Mouse (Mus musculus) cerebellum, postnatal 10 days (tissue): ENCODE data around the gene Fmo5.

Source experiments
- DNase-seq, 2 experiments: peaks; one replicate each; pipeline ENCODE4 v3.0.0; 2021; ENCODE audit warnings: mixed read lengths in 2 of 2

Fmo5 gene

GRCm38 (mm10) chr3:97628391-97629001, at the start of gene Fmo5:
TSS of gene Fmo5 (plus strand) at chr3:97628804.
- peak; percentile 12 to 40 for DNase-seq

DNA sequence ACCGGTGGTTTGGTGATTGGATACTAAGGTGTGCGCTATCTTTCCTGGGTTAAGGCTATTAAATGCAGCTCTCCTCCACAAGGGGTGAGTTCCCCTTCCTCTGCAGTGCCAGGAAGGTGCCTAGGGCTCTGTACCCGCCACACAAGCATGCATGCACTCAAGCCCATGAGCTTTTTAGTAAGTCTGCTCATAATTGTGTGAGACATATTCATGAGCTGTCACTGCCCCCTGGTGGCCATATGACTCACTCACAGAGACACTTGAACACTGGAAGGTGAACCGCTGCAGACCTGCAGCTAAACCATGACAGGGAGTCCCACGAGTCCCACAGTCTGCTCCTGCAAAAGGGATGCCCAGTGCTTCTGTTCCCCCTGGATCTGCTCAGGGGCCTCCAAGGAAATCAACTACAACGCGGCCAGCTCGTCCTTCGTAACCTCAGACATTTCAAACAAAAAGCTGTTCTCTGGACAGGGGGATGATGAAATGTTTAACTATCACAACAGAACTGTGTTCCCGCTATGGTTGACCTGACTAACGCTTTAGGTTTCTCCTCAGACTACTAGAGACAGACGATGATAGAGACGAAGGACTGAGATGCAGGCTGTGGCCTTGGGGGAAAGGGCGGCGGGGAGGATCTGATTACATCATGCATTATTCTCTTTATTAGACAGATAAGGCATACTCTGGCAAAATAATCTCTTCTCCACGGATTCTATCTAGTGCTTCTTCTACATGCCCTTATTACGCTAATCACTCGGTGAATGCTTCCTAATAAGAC, 43.0 kb upstream of the Fmo5 start:
- DNase-seq: peak; percentile 92 to 94

DNA sequence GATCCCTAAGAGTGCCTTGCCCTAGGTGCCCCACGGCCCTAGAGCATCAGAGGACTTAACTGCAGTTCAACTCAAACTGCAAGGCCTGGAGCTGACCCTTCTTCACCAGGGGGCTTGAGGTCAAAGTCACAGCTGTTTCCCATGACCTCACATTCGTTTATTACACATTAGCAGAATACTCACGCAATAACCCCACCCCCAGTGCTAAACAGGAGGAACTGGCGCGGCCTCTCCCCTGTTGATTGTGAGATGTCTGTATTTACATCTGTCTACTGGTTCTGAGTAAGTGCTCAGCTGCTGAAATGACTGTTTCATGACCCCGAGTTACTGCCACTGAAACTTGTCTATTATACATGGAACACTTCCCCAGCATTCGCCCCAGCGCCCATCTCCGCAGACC, 40.9 kb upstream of the Fmo5 start:
- DNase-seq: no peak

- DNase-seq: no peak
Measured at GRCm38 (mm10) chr3:97590699-97591098, 37.9 kb upstream of the Fmo5 start.

DNA sequence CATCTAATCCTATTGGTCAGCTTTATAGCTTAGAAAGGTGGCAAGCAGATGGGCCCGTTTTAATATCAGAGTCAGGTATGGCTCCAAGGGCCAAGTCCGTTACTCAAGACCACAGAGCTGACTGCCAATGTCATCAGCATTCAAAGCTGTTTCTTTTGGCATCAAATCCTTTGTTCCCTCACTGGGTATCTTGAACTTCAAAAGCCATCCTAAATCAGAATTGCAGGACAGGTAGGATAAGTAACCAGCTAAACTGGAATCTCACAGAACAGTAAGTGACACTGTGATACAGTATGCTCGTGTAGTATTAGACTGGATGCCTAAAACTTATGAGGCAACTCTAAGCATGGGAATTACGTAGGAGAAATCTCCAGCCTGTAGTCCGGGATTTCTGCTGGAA, 35.5 kb upstream of the Fmo5 start:
- no peak for DNase-seq

DNA sequence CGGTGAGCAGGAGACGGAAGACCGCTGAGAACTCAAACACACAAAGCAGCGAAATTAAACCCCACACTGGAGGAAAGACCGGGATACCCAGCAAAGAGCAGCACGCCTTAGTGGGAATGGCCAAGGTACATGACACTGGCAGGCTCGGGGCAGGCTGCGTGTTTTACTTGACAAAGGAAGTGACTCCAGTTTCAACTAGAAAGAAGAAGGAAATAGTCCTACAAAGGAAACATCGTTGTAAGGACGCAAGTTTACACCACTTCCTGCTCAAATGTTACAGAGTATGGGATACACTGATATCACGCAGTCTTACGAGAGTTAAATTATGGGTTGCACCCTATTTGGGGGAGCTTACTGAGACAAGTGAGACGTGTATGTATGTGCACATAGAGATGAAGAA, 34.5 kb upstream of the Fmo5 start:
- no peak for DNase-seq

- no peak for DNase-seq
Measured at GRCm38 (mm10) chr3:97595066-97595465, 33.5 kb upstream of the Fmo5 start.

DNA sequence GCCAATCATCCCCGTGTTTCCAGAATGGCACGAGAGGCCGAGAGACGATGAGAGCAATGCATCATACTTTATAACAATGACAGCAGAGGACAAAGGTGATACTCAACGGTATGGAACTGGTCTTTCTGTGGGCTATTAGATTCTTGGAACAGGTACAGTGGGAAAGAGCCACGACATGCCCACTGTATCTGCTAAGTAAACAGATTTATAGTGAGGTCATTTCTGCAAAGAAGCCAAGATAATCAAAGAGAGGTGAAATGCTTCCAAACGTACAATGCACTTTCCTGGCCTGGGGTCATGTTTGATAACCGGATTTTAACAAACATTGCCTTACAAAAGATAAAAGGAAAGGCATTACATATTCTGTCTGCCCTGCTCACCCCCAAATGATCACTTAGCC, 31.8 kb upstream of the Fmo5 start:
- no peak for DNase-seq

- DNase-seq: no peak
Measured at GRCm38 (mm10) chr3:97600050-97600832, 28.4 kb upstream of the Fmo5 start.

DNA sequence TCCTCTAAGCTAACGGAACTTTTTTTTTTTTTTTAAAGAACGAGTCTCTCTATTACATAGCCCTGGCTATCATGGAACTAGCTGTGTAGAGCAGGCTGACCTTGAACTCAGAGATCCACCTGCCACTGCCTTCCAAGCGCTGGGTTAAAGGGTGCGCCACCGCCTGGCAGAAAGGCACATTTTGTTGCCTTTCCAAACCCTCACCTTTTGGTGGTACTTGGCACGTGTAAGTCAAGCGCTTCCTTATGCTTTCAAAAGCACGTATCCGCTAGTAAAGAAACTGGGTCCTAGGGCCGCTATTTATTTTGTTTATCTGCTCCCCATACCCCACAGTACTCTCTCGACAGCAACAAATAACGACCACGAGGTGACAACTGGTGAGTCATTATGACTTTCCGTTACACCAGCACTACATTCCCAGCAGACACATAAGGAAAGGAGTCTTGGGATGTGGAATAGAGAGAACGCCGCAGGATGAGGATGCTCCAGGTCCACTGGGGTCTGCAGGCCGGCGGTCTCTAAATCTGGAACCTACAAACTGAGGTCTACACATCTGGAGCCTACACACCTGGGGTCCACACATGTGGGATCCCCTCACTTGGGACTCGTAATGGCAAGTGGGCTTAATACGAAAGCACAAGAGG, 19.3 kb upstream of the Fmo5 start:
- peak; percentile 50 to 60 for DNase-seq

DNA sequence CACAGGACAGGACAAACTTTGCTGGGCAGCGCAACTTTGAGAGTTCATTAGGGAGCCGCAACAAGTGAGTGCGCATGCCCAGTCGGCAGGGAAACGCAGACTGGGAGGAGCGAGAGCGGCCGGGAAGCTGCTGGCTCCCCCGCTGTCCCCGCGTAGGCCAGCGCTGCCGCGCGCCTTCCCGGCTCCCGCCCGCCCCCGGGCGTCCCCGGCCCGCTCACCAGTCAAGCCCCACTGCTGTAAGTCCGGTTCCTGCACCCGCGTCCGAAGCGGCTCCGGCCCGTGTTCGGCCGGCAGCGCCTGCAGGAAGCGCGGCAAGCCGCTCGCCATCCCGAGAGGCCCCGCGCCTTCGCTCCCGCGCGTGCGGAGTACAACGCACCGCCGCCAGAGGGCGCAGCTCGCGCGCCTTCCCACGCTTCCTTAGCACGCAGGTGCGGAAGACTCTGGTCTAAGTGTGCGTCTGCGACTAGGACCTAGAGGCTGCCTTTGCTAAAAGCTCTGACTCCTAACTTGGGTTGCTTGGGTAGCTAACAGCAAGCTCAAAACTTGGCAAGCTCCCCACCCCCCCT, 18.7 kb upstream of the Fmo5 start, which contains the start of gene Chd1l:
Gene Chd1l, minus strand, starts transcription at position 359 of the 566 bp plus-strand sequence.
- DNase-seq: peak; percentile 96

- no peak for DNase-seq
Measured at GRCm38 (mm10) chr3:97611021-97611420, 17.6 kb upstream of the Fmo5 start.

- no peak for DNase-seq
Measured at GRCm38 (mm10) chr3:97615154-97615553, 13.4 kb upstream of the Fmo5 start.

GRCm38 (mm10) chr3:97615933-97616332, 12.7 kb upstream of the Fmo5 start:
- no peak for DNase-seq

- no peak for DNase-seq
Measured at GRCm38 (mm10) chr3:97617091-97617825, 11.3 kb upstream of the Fmo5 start.

DNA sequence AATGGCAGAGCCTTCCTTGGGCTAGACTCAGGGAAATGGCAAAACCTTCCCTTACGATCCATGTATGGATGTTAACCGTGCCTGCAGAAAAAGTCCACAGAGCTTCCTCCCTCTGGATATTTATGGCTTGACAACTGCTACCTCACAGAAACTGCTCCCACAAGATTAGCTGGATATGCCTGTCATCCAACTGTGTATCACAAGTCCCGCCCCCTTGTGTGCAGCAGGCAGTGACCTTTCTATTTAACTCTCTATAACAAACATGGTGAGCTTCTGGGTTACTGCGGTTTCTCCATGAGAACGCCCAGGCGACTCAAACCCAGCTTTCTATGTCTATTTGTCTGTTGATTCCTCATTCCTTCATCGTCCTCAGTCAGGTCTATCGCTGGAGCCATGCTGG, 10.7 kb upstream of the Fmo5 start:
- DNase-seq: no peak

GRCm38 (mm10) chr3:97620657-97621056, 7.9 kb upstream of the Fmo5 start:
- no peak for DNase-seq

DNA sequence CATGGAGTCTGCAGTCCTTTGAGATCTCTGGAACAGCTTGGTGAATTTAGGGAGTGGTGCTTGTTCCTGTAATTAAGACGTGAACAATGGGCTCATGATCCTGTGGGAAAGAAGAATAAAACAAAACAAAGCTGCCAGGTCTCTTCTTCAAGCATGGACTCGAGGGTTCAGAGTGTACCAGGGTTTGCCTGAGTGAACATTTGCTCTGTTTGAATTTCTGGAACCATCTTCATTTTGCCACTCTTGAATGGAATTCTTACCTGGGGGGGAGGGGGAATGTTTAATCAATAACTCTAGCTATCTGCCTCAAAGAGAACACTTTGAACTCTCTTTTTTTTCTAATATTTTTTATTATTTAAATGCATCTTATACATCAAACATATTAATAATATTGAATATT, 4.0 kb upstream of the Fmo5 start:
- no peak for DNase-seq

DNA sequence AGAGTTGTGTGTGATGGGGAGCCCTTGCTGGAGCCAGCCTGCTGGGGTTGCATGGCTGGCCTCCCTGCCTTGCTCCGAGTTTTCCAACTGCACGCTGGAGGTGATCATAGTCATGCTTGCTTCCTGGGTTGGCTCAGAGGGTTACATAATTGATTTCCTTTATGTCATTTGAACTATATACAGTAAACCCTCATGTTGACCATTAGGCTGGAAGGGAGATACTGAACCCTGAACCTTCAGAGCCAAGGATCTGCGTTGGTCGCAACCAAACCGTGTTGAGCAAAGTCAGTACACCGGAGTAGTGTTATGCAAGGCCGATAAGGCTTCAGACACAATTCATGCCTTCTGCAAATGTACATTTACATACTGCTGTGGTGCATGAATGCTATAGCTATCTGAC, 711 bp upstream of the Fmo5 start:
- no peak for DNase-seq

DNA sequence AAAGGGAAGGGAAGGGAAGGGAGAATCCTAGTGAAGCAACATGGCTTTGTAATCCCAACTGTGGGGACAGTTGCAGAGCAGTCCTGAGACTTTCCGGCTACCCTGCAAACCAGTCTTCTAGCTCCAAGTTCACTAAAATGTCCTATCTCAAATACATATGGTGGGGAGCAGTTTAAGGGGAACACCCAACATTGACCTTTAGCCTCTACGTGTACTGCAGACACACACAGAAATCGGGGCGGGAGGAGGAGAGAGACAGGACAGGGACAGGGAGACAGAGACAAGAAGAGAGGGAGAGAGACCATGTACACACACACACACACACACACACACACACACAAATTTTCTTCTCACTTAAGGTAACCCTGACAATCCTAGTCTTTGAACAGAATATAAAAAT, 1.3 kb downstream of the Fmo5 start:
- no peak for DNase-seq

DNA sequence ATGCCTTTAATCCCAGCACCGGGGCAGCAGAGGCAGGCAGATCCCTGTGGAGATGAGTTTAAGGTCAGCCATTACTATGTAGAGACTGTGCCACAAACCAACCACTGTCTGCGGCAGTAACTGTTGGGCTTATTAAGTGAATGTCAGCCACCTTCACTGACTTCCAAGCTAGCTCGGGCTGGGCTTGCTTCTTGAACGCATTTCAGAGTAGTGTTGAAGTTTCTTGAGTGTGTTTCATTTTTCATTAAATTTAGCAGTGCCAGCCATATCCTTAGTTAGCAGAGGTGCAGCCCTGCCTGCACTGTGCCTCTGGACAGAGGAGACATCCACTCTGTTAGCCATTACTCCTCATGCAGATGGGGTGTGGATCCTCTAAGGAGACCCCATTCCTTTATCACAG, 2.1 kb downstream of the Fmo5 start:
- no peak for DNase-seq

GRCm38 (mm10) chr3:97631258-97631860, 2.8 kb downstream of the Fmo5 start:
- DNase-seq: no peak
